Mouse (Mus musculus): ENCODE data around the gene Ss18l2.

Ss18l2 gene

DNA sequence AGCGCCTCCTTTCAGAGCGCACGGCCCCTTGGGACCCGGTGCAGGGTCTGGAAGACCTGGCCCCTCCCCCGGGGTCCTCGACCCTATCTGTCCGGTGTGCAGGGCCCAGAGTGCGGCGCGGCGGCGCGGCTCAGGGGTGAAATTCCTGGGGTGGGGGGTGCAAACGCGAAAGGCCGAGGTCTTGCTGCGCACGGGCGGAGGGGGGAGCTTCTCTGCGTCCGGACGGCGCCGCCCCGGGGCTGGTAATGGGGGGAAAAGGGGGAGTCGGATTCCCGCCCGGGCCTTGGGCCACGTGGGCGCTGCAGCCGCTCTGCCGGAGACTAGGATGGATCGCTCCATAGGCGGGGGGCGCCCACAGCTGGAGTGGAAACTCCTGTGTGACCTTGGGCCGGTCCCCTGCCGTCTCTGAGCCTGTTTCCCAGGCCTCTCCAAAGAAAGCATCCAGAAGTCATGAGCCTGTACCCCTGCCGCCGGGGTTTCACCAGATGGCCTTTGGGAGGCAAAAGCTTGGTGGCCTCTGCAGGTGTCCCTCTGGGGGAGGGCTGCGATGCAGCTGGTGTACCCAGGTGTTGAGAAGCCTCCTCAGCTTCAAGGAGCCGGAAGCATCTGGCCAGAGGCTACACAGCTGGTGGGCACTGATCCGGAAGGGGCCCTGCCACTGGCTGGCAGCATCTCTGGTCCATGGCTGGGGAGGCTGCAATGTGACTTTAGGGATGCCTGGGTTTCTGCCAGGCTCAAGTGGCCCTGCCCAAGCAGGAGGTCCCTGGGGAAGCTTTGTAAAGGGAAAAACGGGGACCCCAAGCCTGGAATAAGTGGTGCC lies 50.4 kb downstream of the Ss18l2 start:
- peak; percentile 47 to 64 for DNase-seq

DNA sequence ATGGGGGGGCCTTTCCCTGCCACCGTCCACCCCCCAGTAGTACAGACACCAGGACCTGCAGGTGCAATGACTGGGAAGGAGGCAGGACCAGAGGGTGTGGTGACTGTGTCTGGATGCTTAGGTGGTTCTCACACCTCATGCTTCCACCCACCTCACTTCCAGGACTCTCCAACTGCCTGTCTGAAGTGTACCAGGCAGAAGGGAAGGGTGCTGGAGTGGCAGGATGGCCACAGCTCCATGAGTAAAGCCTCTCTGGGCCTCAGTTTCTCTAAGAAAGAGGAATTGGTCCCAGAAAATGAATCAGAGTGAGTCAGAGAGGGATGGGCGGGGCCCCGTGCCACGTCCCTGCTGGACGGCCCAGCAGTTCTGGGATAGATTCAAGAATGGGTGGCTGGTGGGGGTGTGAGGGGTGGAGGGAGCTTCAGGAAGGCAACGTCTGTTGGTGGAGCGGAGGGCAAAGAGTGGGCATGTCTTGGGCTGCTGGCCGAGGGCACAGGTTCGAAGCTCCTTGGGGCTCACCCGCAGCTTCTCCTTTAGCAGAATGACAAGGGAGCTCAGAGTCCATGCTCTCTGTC lies 51.0 kb downstream of the Ss18l2 start:
- DNase-seq, result no peak

- DNase-seq, result no peak
Measured at GRCm38 (mm10) chr9:121761787-121762186, 51.7 kb downstream of the Ss18l2 start.

DNA sequence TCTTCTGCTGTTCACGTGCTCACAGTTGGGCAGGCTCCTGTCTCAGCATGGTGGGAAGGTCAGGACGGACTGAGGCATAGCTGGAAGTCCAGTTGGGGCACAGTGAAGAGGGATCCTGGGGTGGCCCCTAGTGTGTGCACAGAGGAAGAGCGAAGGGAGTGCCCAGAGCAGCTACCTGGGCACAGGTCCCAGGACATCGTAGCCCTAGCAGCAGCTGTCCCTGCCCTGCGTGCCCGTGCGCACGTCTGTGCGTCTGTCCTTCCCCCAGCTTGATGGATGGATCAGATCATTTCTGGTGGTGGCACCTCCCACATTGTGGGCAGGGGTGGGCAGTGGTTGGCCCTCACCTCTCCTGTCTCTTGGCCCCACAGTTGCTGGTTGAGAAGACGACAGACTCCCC lies 52.1 kb downstream of the Ss18l2 start:
- peak; percentile 22 to 23 for DNase-seq

DNA sequence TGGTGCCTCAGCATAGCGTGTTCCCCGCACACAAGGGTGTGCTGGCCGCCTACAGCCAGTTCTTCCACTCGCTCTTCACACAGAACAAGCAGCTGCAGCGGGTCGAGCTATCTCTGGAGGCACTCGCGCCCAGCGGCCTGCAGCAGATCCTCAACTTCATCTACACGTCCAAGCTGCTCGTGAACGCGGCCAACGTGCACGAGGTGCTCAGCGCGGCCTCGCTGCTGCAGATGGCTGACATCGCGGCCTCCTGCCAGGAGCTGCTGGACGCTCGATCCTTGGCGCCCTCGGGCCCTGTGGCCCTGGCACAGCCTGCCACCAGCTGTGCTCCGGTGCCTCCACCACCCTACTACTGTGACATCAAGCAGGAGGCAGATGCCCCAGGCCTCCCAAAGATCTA lies 52.6 kb downstream of the Ss18l2 start:
- DNase-seq, result peak; percentile 41 to 56

All from cerebellum, postnatal 14 days (tissue).